Mouse (Mus musculus): ENCODE results near the gene Naa30.
A peak's percentile ranks its signal among the peaks of the same experiment; 100 is the strongest.

Gene Naa30

DNA sequence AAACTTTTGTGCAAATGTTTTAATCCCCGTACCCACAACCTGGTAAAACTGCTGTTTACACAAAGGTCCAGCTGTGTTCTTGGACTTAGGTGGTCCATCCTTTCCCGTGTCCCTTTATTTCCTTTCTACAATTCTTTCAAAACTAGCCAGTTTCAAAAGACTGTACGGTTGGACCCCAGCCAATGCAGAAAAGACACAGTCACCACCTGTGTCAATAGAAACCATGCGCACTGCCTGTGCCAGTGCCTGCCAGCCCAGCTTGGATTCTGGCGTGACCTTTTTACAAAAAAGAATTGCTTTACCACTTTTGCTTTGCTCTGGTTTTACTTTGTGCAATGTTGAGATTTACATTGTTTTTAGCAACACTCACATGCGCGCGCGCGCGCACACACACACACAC, 55.0 kb downstream of the Naa30 start:
- DNase-seq, result no peak

DNA sequence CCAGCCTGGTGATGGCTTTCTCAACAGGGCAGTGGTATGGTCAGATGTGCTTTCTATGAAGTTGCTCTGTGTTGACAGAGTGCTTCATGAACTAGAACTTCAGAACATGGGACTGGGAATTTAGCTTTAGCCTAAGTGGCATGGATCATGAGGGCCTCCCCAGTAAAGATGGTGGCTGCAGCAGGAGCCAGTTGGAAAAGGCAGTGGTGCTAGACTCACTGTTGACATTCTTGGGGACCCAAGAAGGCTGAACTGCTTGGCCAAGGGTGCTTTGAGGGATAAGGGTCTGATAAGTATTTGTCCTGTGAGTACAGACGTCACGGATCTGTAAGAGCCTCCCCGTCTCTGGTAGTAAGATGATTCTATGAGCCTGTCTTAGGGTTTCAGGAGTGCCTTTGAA, 59.8 kb downstream of the Naa30 start:
- DNase-seq, result no peak

DNA sequence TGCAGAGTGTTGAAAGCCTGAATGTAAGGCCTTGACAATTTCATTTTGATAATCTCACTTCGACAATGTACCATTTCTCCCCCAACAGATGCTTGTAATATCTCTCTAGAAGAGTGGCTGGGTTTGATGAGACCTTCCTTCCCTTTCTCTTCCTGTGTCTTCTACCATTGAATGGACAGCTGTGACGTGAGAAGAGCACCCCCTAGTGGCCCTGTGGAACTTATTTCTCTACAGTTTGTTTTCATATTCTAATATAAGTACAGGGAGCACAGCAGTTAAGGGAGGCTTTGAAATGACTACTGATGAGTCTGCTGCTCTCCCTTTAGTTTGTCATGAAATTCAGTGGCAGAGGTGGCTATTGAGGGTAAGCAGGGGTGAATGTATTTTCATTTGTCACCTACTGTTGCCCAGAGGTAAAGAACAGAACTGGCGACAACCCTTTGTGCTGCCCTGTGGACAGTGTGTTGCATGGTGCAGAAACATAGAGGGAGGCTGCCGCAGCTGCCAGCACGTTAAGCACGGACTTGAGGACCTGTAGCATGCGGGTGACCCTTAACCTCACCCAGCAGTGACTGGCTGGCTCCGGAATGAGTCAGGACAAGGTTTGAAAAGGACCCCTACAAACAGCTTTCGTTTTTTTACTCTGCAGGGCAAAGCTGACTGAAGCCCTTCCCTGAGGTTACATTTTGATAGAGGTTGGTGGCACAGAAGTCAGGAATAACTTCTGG, 62.9 kb downstream of the Naa30 start:
- peak; percentile 58 to 76 for DNase-seq

DNA sequence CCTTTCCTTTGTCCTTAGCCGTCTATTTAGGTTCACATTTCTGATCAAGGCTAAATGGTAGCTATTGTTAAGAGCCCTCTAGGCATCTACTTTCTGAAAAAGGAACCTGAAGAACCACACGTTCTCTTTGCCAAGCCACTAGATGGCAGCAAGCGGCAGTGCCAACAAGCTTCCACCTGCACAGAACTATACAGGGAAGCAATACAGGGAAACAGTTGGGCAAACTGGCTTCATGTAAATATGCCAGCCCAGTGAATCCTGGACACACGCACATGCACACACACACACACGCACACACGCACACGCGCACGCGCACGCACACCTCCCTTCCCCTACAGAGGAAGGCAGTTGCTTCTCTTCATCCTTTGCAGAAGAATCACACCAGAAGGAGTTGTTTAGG, 66.2 kb downstream of the Naa30 start:
- peak; percentile 77 to 79 for DNase-seq

Measured in kidney, postnatal 25 days (tissue).